Mouse (Mus musculus): ENCODE results near the gene Prkch. TPM values are rescaled to one million over a fixed set of nuclear protein-coding genes. Genes with fewer than 3 reads are reported as not detected.

Gene Prkch
- total RNA-seq, 2 experiments from 2014 or later = 4.4 to 5.0 TPM

DNA sequence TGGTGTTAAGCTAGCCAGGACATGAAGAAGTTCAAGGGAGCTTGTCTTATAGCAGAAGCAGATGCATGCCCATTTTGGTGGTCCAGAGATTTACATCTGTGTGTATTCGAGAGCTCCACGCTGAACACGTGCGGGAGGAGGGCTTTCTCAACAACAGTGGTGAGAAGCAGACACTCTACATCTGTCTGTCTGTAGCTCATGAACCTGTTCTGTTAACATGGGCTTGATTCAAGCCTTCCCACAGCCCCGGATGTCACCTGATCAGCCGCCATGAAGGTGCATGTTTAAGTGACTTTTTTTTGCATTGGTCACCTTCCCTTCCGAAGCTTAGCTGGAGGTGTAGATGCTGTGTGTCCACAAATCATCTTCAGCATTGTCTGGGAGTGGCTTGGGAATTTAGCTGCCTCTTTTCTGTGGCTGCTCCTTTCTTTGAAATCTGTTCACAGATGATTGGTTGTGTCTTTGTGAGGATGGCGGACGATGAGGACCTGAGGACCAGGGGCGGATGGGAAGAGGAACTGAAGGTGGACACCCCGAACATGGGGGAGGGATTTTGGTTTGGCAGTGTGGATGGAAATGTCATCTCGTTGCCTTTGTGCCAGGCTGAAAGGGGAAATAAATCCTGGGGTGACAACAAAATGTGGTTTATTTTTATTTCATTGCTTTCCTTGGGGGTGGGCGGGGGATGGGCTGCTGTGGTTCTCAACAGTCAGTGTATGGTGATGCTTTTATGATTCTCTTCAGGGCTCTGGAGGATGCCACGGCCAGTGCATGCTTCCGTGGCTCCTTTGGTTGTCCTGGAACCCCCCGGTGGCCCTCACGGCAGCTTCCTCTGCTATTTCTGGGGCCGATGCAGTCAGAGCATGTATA, 25.3 kb downstream of the Prkch start:
- DNase-seq (ENCODE audit: low spot score) = no peak

DNA sequence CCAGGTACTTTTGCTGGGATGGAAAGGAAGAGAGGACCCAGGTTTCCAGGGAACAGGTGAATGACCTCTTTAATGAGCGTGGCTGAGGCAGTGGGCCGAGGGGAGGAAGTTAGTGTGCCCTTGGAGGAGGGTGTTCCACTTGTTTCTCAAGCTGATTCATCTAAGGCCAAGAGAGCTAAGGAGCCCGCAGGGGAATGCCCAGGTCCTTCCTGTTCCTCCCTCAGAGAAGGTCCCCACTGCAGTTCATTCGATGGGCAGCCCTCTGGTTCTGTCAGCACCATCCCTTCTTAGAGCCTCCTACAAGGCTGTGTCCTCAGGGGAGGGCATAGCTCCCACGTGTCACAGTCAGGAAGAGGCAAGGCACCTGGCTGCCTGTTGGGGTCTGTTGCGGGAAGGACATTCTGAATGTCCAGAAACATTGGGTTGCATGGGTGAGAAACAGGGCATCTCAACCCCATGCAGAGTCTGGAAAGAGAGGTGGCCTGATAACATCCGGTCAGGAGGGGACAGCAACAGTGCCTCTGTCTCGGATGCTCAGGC, 26.3 kb downstream of the Prkch start:
- no peak for DNase-seq (ENCODE audit: low spot score)

DNA sequence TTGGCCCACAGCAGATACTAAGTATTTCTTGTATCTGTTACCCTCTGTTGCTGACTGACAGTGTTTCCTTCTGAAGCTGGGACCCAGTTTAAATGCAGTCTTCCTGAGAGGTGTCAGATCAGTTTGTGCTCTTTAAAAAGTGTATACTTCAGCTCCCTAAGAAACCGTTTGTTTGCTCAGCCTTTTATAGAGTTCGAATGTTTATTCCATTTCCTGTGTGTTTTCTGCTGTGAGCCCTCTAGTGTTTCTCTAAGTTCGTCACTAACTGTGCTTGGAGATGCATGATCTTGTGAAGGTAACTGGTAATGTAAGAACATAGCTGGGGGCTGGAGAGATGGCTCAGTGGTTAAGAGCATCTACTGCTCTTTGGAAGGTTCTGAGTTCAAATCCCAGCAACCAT, 27.1 kb downstream of the Prkch start:
- no peak for DNase-seq (ENCODE audit: low spot score)

DNA sequence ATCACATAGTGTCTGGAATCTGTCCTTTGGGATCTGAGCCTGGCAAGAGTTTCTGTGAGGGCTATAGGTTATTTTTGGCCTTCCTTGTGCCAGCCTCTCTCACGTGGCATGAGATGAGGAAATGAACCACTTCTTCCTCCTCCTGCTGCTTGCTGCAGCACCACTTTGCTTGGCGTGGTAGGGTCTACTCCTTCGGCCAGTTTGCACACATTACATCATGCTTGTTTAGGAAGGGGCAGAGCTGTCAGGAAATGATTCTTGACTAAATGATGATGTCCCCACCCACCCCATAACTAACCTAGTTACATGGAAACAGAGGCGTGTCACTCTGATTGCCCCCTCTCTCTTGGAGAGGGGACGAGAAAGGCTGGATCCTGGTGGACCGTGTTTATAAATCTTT, 28.6 kb downstream of the Prkch start:
- DNase-seq (ENCODE audit: low spot score) = no peak

DNA sequence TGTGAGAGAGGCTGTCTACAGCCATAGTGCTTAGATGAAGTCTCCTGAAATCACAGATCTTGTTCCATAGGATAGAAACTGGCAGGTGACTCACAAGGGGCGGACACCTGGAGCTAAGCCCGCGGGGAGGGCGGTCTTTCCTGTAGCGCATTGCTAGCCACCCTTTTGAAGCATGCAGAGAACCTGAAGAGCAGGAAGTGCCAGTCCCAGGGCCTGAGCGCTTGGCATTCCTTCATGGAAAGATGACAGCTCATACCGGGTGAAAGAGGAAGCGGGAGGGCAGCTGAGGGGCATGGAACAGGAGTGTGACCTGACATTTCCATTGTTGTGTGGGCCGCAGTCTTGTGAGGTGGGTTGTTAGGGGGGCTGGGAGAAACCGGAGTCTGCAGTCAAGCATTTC, 33.1 kb downstream of the Prkch start:
- no peak for DNase-seq (ENCODE audit: low spot score)

DNA sequence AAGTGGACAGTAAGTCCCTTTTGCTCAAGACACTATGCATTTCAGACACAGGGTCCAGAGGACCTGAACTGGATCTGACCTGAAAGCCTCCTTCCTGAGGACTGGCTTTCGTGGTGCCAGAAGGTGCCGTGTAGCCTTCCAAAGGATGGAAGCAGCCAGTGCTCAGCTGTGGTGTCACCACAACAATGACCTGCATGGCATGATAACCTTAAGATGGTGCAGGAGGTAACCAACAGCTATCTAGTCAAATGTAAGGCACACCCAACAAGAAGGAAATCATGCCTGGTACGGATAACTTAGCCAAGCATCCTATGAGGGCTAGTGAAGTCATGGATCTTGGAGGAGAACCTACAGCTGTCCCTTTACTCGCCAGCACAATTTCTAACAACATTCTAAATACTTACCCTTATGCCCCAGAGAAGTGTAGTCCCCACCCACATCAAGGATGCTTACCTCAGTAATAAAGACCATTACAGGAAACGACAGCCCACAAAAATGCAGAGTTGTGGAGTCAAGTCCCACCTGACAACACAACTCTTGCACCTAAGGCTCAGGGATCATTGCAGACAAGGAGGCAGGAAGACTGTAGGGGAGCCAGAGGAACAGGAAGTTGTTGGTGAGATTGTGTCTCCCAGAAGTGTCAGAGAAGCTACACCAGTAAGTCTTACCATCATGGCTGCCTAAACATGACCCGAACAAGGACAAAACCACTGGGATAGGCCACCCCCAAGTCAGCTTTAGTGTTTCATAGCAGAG, 40.9 kb downstream of the Prkch start:
- DNase-seq (ENCODE audit: low spot score) = no peak

DNA sequence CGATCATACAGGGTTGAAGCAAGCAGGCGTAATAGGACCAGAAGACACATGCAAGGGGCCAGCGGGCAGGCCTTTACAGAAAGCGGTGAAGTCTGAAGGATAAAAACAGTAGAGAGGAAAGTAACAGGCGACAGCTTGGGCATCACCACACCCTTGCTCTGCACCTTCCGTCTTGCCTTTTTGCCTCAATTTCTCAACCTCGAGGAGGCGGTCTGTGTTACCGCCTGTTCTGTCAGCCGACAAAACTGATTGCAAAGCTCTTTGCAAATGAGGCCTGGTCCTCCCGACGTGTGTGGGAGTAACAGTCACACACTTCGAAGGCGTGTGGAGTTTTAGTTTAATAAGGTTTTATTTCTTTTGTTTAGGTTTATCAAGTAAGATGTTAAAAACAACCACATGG, 43.3 kb downstream of the Prkch start:
- no peak for DNase-seq (ENCODE audit: low spot score)

DNA sequence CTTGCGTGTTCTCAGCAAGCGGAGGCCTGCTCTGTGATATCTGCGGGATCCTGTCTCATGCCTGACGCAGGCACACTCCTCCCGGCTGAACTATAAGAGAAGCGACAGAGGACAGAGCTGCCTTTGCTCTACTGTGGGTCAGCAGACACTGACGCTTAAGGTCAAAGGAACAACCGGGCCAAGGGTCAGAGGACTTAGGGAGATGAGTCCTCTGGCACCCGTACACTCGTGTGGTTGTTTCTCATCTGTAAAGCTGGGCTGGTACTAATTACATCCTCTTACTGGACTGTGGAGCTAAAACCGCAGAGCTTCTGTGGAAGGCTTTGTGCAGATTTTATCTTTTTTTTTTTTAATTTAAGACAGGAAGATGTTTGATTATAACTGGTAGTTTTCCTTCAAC, 46.0 kb downstream of the Prkch start:
- no peak for DNase-seq (ENCODE audit: low spot score)

DNA sequence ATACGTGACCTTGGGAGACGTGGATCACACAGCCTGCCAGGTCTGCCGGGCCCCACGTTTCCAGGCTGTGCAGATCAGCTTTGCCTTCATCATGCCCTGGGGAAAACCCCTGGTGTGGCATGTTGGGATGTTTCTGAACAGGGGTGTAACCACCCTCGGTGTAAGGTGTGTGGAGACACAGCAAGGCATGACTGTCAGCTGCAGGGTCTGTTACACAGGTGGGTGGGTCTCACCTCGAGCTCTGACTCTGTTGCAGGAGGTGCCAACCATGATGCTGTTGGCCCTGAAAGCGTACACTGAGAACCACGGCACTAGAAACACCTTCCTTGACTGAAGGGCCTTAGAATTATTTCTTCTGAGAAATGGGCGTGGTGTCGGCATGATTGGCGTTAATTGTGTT, 46.6 kb downstream of the Prkch start:
- DNase-seq (ENCODE audit: low spot score) = no peak

DNA sequence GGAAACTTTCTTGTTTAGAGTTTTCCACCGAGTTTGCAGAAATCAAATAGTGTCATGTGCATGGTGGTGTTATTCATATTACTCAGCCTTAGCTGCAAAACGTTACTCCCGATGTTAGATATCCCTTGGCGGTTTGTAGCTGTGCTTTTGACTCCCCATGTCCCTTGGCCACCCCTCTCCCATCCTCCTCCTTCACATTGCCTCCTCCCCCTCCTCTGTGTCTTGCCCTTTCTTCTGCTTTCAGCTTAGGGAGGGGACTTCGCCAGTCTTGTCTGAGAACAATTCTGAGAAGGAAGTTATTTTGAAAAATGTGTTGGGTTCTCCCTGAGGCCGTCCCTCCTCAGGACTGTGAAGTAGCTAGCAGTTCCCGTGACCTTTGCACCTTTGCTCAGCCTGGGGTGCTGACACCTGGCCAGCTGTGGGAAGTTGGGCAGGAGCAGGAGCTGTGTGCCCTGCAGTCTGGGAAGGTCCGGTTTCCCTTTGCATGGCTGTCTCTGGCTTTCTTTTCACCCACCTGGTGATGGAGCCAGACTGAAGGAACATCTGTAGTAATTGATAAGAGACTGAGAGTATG, 48.2 kb downstream of the Prkch start:
- DNase-seq (ENCODE audit: low spot score) = no peak

DNA sequence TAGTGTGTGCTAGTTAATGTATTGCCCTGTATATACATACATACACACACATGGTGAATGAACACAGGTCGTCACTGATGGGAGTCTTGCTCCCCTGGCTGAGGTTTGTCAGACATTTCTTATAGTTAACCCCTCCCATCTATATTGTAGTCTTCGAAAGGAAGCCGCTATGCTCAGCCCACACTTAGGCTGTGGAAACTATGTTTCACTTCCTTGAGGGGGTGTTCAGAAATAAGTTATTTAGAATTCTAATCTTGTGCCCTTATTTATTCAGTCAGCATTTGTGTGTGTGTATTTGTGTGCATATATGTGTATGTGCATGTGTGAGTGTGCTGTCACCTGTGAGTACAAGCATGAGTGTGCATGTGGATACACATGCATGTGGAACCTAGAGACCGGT, 49.1 kb downstream of the Prkch start:
- DNase-seq (ENCODE audit: low spot score) = no peak

DNA sequence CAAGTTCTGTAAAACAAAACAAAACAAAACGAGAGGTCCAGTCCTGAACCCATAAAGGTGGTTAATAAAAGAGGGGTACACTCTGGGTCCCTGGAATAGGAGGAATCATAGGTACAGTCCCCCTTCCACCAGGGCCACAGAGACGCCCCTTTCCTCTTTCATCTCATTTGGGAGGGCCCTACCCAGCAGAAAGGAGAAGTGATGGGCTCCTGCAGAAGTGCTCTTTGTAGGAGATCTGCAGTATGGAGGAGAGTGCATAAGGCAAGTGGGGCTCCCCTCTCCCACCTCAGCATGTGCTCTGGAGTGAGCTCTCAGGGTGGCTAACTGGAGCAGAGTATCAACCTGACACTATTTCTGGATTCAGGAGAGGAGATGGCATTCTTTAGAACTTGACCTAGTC, 55.0 kb downstream of the Prkch start:
- DNase-seq (ENCODE audit: low spot score) = no peak

DNA sequence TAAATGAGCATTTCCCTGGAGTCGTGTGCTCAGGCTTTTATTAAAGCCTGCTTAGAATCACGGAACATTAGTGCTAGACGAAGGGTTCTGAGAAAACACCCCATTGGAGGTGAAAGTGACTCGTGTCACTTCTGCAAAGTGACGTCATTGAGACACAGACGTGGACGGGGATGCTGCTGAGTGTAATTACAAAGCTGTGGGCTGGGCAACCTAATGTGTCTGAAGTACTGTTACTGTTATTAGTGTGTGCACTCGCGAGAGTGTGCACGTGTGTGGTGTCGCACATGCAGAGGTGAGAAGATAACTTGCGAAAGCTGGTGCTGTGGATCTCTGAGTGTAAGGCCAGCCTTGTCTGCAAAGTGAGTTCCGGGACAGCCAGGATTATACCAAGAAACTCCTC, 56.6 kb downstream of the Prkch start:
- DNase-seq (ENCODE audit: low spot score) = no peak

DNA sequence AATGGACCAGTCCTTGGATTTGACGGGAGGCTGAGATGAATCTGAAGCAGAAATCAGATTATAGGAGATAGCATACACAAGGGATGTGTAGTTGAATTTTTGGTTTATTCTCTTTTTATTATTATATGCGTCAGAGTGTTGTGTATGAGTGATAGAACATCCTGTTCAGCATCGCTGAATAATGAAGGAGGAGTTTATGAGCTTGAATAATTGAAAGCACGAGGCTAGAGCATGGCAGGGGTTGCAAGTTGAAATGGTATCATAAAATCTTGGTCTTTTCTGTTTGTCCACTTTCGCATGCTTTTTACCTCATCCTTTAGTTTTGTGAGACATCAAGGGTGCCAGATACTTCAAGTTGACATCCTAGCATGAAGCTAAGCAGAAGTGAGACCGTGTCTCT, 60.6 kb downstream of the Prkch start:
- no peak for DNase-seq (ENCODE audit: low spot score)

DNA sequence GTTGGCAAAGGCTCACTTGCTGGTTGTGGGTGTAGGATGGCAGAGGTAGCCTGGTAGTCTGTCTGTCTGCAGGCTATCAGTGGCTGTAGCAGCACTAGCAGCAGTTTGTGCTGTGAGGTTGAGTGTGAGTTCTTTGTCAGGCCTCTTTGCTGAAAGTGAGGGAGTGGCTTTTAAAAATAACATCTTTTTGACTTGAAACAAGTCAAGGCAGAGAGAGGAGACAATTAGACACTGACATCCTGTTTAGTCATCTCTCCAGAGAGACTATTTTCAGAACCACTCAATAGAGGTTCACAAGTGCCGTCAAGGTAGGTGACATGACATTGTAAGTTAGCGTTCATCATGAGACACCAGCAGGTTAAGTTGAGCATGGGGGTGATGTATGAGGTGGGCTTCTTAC, 63.1 kb downstream of the Prkch start:
- no peak for DNase-seq (ENCODE audit: low spot score)

DNA sequence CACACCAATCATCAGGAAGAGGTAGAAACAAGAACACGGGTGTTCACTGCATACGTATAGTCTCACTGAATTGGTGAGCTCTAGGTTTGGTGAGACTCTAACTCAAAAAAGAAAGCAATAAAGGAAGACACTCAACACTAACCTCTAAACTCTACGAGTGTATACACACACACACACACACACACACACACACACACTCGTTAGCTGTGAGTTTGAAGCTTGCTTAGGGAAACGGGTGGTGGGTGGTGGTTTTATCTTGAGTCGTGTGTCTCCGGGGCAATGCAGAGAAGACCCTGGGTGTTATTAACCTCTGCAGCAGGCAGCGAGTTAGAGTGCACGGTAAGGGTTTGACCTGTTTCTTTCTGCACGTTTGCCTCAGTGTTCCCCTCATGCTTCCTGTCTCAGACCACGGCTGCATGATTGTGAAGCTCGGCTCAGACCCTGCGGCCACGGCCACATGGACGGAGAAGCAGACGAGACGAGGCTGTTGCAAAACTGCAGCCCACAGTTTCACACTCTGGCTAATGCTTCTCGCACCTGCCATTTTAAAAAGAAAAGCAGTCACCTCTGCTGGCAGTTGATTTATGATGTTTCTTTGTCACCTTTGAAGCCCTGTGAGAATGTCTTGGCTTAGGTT, 72.1 kb downstream of the Prkch start:
- DNase-seq (ENCODE audit: low spot score) = no peak

DNA sequence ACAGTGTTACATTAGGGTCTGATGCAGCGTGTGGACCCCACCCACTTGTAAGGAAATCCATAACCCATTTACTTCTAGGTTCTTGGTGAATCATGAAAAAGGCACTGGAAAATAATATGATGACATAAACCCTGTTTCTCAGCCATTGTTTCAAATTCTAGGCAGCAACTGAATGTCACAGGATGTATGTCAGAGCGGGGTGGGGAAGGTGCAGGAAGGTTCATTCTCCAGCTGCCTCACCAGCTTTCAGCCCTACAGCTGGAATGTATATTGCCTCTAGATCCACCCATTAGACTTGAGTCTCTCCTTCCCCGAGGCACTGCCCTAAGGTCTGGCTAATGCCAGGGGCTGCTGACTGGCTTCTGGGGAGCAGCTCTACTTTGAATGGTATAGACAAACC, 78.8 kb downstream of the Prkch start:
- DNase-seq (ENCODE audit: low spot score) = no peak

DNA sequence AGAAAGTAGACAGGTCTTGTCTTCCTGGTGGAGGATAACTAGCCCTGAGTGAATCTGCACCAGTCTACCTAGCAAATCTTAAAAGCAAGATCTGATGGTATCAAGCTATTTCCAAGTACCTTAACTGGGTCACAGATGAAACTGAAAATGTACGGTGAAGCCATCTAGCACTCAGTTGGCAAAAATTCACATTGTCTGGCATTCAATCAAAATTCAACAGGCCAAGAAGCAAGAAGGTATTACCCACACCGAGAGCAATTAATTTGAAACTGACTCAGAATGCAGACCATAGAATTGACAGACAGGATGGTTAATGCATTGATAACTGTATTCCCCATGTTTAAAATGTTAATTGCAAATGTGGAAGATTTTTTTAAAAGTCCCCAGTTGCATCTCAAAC, 82.1 kb downstream of the Prkch start:
- DNase-seq (ENCODE audit: low spot score) = no peak

DNA sequence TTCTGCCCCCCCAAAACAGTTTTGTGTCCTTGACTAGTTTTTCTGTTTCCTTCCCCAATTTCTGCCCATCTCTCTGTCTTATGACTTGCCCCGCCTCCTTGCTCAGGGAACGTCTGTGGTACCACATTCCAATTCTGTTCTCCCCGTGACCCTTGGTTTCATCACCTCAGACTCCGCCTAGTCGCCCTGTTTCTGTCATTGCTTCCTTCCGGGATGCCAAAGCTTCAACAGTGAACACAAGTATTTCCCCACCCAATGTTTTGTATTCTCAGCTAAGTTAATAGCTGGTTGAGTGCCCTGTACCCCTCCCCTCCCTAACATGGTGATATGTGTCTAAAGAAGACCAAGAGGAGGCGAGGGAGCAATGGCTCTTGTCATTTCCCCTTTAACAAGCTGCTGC, 83.0 kb downstream of the Prkch start:
- no peak for DNase-seq (ENCODE audit: low spot score)

DNA sequence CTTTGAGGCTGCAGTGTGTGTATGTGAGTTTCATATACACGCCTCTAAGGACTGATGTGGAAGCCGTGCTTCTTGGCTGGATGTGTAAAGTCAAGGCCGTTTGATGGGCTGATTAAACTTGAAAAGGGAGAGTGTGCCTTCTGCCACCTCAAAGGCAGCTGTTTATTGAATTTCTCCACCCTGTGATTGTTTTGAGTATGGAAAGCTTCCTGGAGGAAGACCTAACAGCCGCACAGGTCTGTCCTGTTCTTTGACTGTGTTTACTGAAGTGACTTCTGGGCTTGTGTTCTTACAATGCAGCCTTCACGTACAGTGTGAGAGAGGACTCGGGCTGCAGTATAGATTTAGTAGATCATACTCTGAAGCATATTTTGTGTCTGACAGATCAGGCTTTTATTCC, 86.1 kb downstream of the Prkch start:
- DNase-seq (ENCODE audit: low spot score) = no peak

DNA sequence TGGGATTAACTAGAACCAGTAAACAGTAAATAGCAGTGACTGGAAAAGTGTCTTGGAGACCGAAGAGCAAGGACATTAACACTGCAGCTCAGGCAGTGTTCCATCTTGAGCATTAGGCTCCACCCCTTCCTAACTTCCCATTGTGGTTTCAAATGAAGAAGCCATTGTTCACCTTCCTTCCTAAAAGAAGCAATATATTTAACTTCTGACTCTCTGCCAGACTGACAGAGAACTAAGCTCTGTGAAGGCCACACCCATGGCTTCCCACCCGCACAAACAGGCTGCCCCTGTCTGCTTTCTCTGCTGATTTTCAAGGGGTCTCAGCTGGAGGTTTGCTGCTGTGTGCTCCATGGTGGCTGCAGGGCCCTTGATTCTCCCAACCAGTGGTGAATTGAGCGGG, 86.9 kb downstream of the Prkch start:
- DNase-seq (ENCODE audit: low spot score) = no peak

DNA sequence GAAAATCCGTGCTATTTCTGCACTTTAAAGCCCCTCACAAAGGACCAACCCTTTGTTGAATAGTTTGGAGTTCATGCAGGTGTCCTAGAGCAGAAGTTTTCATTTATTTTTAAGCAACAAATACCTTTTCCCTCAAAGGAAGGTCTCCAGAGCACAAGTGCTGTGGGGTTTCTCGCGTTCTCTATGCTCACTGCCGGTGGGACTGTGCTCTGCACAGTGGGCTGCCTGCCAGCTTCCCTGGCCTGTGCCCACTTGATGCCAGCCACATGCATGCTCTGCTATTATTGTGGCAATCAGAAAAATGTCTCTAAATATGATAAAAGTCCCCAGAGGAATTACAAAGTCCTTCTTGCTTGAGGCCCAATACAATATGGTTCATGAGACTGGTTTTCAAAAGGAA, 87.4 kb downstream of the Prkch start:
- DNase-seq (ENCODE audit: low spot score) = no peak
